Mouse (Mus musculus) bone marrow, adult 2 months (tissue): ENCODE results near the gene Bmf.

Source experiments
- CTCF ChIP-seq: fragments of 200-500 bp; IDR thresholded peaks from 2 replicates; pipeline ENCODE4 v1.5.1; 2011; ENCODE audit warnings: low read length, control low read depth; ENCODE audit not compliant: control insufficient read depth, insufficient read depth
- POLR2A ChIP-seq: fragments of 200-500 bp; IDR thresholded peaks from 2 replicates; pipeline ENCODE4 v1.6.1; 2011; ENCODE audit warnings: low read depth, mild to moderate bottlenecking, control low read depth, low read length, borderline replicate concordance; ENCODE audit not compliant: control insufficient read depth

DNA sequence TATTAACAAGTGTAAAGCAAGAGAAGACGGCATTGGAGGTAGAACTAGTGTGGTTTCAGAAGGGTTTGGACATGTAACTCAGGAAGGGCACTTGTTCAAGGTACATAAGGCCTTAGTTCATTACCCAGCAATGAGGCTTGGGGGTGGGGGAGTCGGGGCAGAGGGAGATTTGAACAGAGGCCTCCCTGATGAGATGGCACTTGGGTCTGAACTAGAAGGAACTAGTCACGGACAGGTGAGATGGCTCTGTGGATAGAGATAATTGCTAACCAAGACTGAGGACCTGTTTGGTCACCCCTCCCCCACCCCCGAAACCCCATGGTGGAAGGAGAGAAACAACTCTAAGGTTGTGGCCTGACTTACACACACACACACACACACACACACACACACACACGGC, 49.6 kb upstream of the Bmf start:
- no peak for TF ChIP-seq CTCF
- no peak for TF ChIP-seq POLR2A
